Mouse (Mus musculus): Measurements from ENCODE around the gene Ccp110.

- TF ChIP-seq RCOR1 (IDR thresholded peaks at IDR 0.05; ENCODE audit: low read depth, low read length) (no peak), CTCF (IDR thresholded peaks at IDR 0.05 in 2 of 3, conservative IDR thresholded peaks at IDR 0.05 in 1 of 3; ENCODE audit: control insufficient read depth in 1 of 3, insufficient read depth in 1 of 3, low read depth in 2 of 3, low read length in 3 of 3, poor library complexity in 1 of 3, severe bottlenecking in 1 of 3) (no peak), POLR2A (IDR thresholded peaks at IDR 0.05; ENCODE audit: control insufficient read depth in 1 of 2, insufficient read depth in 1 of 2, low read depth in 1 of 2, low read length in 2 of 2, poor library complexity in 1 of 2) (no peak), ZNF384 (IDR thresholded peaks at IDR 0.05; ENCODE audit: low read depth, low read length) (no peak), EP300 (IDR thresholded peaks at IDR 0.05; ENCODE audit: low read depth in 1 of 2, low read length in 2 of 2) (no peak), UBTF (IDR thresholded peaks at IDR 0.05; ENCODE audit: borderline replicate concordance, insufficient read depth, low read depth, low read length) (no peak), POLR2AphosphoS2 (IDR thresholded peaks at IDR 0.05; ENCODE audit: low read length) (no peak), E2F4 (IDR thresholded peaks at IDR 0.05; ENCODE audit: borderline replicate concordance, low read depth, low read length) (no peak)
Measured at GRCm38 (mm10) chr7:118744766-118745165, 32.4 kb downstream of the Ccp110 start.

Measured in MEL (cell line).